Comparison of ENCODE assay signal across 11 mouse cellular contexts in genomic region chr2:30257699-30258460, GRCm38 (mm10). TPM values are rescaled to one million over a fixed set of nuclear protein-coding genes. Genes with fewer than 3 reads are reported as not detected.
A peak's percentile ranks its signal among the peaks of the same experiment; 100 is the strongest.
DNase-seq lines count a peak whose midpoint lies in the region; ATAC-seq lines count a peak whose summit lies in the region.
"Had no signal": no experiment of that assay in that cellular context is flagged by ENCODE, and none has a peak within 500 bp of the region (broad histone marks: within the 10 kb centered on the region; RNA-seq: fewer than 3 reads in every experiment).

No protein-coding gene starts in this region.

- intact Hi-C loops in heart, postnatal 25 days (cut with DNase I): loop anchor here (2.0 kb wide), 1 partner anchor 13 kb away; no protein-coding TSS in a partner anchor
- intact Hi-C loops in left cerebral cortex, postnatal 36 days (cut with DNase I): no loop called here

- no peak overlapping the region for H3K9ac ChIP-seq in liver, embryonic 12.5 days
- H3K9ac ChIP-seq in liver, embryonic 11.5 days (ENCODE audit: low read depth, low read length): no peak overlapping the region
- H3K9ac ChIP-seq in heart, embryonic 12.5 days: no peak overlapping the region

- H3K36me3 ChIP-seq in liver, embryonic 12.5 days: peaks cover 98% of the 10 kb centered on the region
- H3K36me3 ChIP-seq in liver, embryonic 11.5 days (ENCODE audit: control insufficient read depth, insufficient read depth, low read length): peaks cover 49% of the 10 kb centered on the region
- peaks cover 88% of the 10 kb centered on the region for H3K36me3 ChIP-seq in heart, embryonic 12.5 days

- no peak overlapping the region for H3K4me2 ChIP-seq in liver, embryonic 12.5 days
- no peak overlapping the region for H3K4me2 ChIP-seq in liver, embryonic 11.5 days
- no peak overlapping the region for H3K4me2 ChIP-seq in heart, embryonic 12.5 days

- peaks cover 34% of the 10 kb centered on the region for H3K4me1 ChIP-seq in liver, embryonic 12.5 days
- no peaks in the 10 kb centered on the region; the same call in 1 of the 2 replicates for H3K4me1 ChIP-seq in liver, embryonic 11.5 days (replicated peaks; ENCODE audit: control insufficient read depth, insufficient read depth, low read length)
- H3K4me1 ChIP-seq in heart, embryonic 12.5 days (replicated peaks): peaks cover 32% of the 10 kb centered on the region

- peak; percentile 7 for DNase-seq in heart, adult 8-10 months (ENCODE audit: low spot score)
- no peak for DNase-seq in heart, postnatal 25 days (ENCODE audit: low spot score)
- no peak for DNase-seq in liver, embryonic 11.5 days (ENCODE audit: low spot score)
- DNase-seq in natural killer cell, adult 2 months (ENCODE audit: low spot score in 2 of 2): peak; percentile 44 to 65
- DNase-seq in c-Kit-positive CD71-positive TER-119-positive erythroid progenitor cells, embryonic 14.5 days (ENCODE audit: low spot score): no peak
- DNase-seq in left cerebral cortex, postnatal 36 days (ENCODE audit: low spot score in 2 of 2): no peak
- DNase-seq: gastrocnemius, postnatal 10 days had no signal

- 51% methylated on average over 7 of the region's 7 CpGs for WGBS in liver, embryonic 12.5 days (ENCODE audit: insufficient replicate concordance)
- WGBS in liver, embryonic 11.5 days: 68% methylated on average over 7 of the region's 7 CpGs
- 78% methylated on average over 7 of the region's 7 CpGs for WGBS in heart, embryonic 12.5 days

- H3K27me3 ChIP-seq in liver, embryonic 12.5 days (replicated peaks): no peaks in the 10 kb centered on the region
- H3K27me3 ChIP-seq in liver, embryonic 11.5 days (replicated peaks; ENCODE audit: control insufficient read depth, insufficient read depth, low read length): no peaks in the 10 kb centered on the region
- no peaks in the 10 kb centered on the region for H3K27me3 ChIP-seq in heart, embryonic 12.5 days (replicated peaks)

- ATAC-seq in liver, embryonic 12.5 days: no peak
- no peak for ATAC-seq in liver, embryonic 11.5 days (replicated peaks; ENCODE audit: low FRiP score)
- no peak for ATAC-seq in heart, embryonic 12.5 days (ENCODE audit: insufficient number of reproducible peaks, low FRiP score)

- no peak overlapping the region for H3K4me3 ChIP-seq in liver, embryonic 12.5 days
- no peak overlapping the region for H3K4me3 ChIP-seq in liver, embryonic 11.5 days (ENCODE audit: low read depth, low read length)
- H3K4me3 ChIP-seq in heart, embryonic 12.5 days: no peak overlapping the region

- no peaks in the 10 kb centered on the region for H3K9me3 ChIP-seq in liver, embryonic 12.5 days (replicated peaks)
- no peaks in the 10 kb centered on the region for H3K9me3 ChIP-seq in liver, embryonic 11.5 days (ENCODE audit: control insufficient read depth, low read length)
- H3K9me3 ChIP-seq in heart, embryonic 12.5 days (replicated peaks): no peaks in the 10 kb centered on the region

- H3K27ac ChIP-seq in liver, embryonic 12.5 days: 0 out of 2 replicates have a peak overlapping the region, but pooled peaks have one; percentile 37
- no peak overlapping the region for H3K27ac ChIP-seq in liver, embryonic 11.5 days (ENCODE audit: low read depth, low read length)
- H3K27ac ChIP-seq in heart, embryonic 12.5 days (ENCODE audit: poor library complexity, severe bottlenecking): peak overlapping the region; percentile 66

RNA-seq across cellular contexts. Expression of gene Phyhd1, which starts 8.1 kb away (rescaled TPM):
- total RNA-seq in heart, adult 8-10 months (2022): 100 to 1,000 TPM in 3 of 4 experiments, 10 to 100 TPM in 1; 97.7 to 135 (median 112) TPM
- 100 to 1,000 TPM in 1 of 2 experiments, 10 to 100 TPM in 1; 94.8 to 104 TPM for total RNA-seq in heart, postnatal 25 days (2021)
- 6.9 and 7.4 TPM in 2 replicates for polyA plus RNA-seq in liver, embryonic 12.5 days (2016; fragmentation: Nextera tagmentation; extraction: Ambion mirVana)
- 10.5 and 11.7 TPM in 2 replicates for polyA plus RNA-seq in liver, embryonic 11.5 days (2014; fragmentation: Nextera tagmentation; extraction: Ambion mirVana)
- polyA plus RNA-seq in heart, embryonic 12.5 days (2016; fragmentation: Nextera tagmentation; extraction: Ambion mirVana): 5.7 and 6.5 TPM in 2 replicates
- total RNA-seq in left cerebral cortex, postnatal 36 days (2021): 10 to 100 TPM; 13.8 to 26.5 TPM

RNA-seq across cellular contexts. Expression of gene Gm28035, which starts 17.5 kb away (rescaled TPM):
- total RNA-seq in heart, adult 8-10 months (2022): 1 to 10 TPM; 1.8 to 6.1 (median 3.6) TPM
- total RNA-seq in heart, postnatal 25 days (2021): 1 to 10 TPM; 3.7 to 4.4 TPM
- polyA plus RNA-seq in liver, embryonic 12.5 days (2016; fragmentation: Nextera tagmentation; extraction: Ambion mirVana): 0.11 and 0.12 TPM in 2 replicates
- polyA plus RNA-seq in liver, embryonic 11.5 days (2014; fragmentation: Nextera tagmentation; extraction: Ambion mirVana): 0.16 and 0.23 TPM in 2 replicates
- polyA plus RNA-seq in heart, embryonic 12.5 days (2016; fragmentation: Nextera tagmentation; extraction: Ambion mirVana): 0.33 and 0.40 TPM in 2 replicates
- 10 to 100 TPM in 1 of 2 experiments, 1 to 10 TPM in 1; 7.8 to 13.6 TPM for total RNA-seq in left cerebral cortex, postnatal 36 days (2021)

RNA-seq across cellular contexts. Expression of gene Lrrc8a, which starts 20.4 kb away (rescaled TPM):
- 10 to 100 TPM; 50.2 to 66.4 (median 61.0) TPM for total RNA-seq in heart, adult 8-10 months (2022)
- total RNA-seq in heart, postnatal 25 days (2021): 10 to 100 TPM; 58.2 to 66.7 TPM
- 12.8 and 13.9 TPM in 2 replicates for polyA plus RNA-seq in liver, embryonic 12.5 days (2016; fragmentation: Nextera tagmentation; extraction: Ambion mirVana)
- 21.4 and 21.7 TPM in 2 replicates for polyA plus RNA-seq in liver, embryonic 11.5 days (2014; fragmentation: Nextera tagmentation; extraction: Ambion mirVana)
- polyA plus RNA-seq in heart, embryonic 12.5 days (2016; fragmentation: Nextera tagmentation; extraction: Ambion mirVana): 35.4 and 37.7 TPM in 2 replicates
- total RNA-seq in left cerebral cortex, postnatal 36 days (2021): 10 to 100 TPM; 59.6 to 62.3 TPM

RNA-seq across cellular contexts. Expression of gene Gm28038, which starts 23.0 kb away (rescaled TPM):
- 1 to 10 TPM in 2 of 4 experiments, not detected in 2; 1.3 to 3.7 TPM for total RNA-seq in heart, adult 8-10 months (2022)
- under 1 TPM in 1 of 2 experiments, not detected in 1; 0.91 TPM for total RNA-seq in heart, postnatal 25 days (2021)
- polyA plus RNA-seq in liver, embryonic 12.5 days (2016; fragmentation: Nextera tagmentation; extraction: Ambion mirVana): not detected in 2 replicates
- not detected in 2 replicates for polyA plus RNA-seq in liver, embryonic 11.5 days (2014; fragmentation: Nextera tagmentation; extraction: Ambion mirVana)
- polyA plus RNA-seq in heart, embryonic 12.5 days (2016; fragmentation: Nextera tagmentation; extraction: Ambion mirVana): not detected in 2 replicates
- not detected for total RNA-seq in left cerebral cortex, postnatal 36 days (2021)
- total RNA-seq: gastrocnemius, postnatal 10 days; left cerebral cortex, adult 18-20 months had no signal
- polyA plus RNA-seq: intestine, embryonic 16.5 days had no signal

RNA-seq across cellular contexts. Expression of gene Dolk, which starts 28.3 kb away (rescaled TPM):
- total RNA-seq in heart, adult 8-10 months (2022): 10 to 100 TPM; 20.8 to 25.2 (median 24.1) TPM
- total RNA-seq in heart, postnatal 25 days (2021): 10 to 100 TPM; 23.6 to 26.3 TPM
- 15.5 and 17.5 TPM in 2 replicates for polyA plus RNA-seq in liver, embryonic 12.5 days (2016; fragmentation: Nextera tagmentation; extraction: Ambion mirVana)
- 24.2 and 25.6 TPM in 2 replicates for polyA plus RNA-seq in liver, embryonic 11.5 days (2014; fragmentation: Nextera tagmentation; extraction: Ambion mirVana)
- 26.6 and 27.1 TPM in 2 replicates for polyA plus RNA-seq in heart, embryonic 12.5 days (2016; fragmentation: Nextera tagmentation; extraction: Ambion mirVana)
- total RNA-seq in left cerebral cortex, postnatal 36 days (2021): 10 to 100 TPM; 22.3 to 28.8 TPM

Comparison
In these comparisons a context has a peak if more than half of its experiments do, and no peak if none do; other contexts are left out.
1. DNase-seq: peak in heart, adult 8-10 months (single experiment) and natural killer cell, adult 2 months (2 of 2); none in heart, postnatal 25 days (single experiment), liver, embryonic 11.5 days (single experiment), c-Kit-positive CD71-positive TER-119-positive erythroid progenitor cells, embryonic 14.5 days (single experiment) and left cerebral cortex, postnatal 36 days (0 of 2).